Mouse (Mus musculus) liver, adult 2 months (tissue): Measurements from ENCODE around the gene Slc19a1. TPM values are rescaled to one million over a fixed set of nuclear protein-coding genes. Genes with fewer than 3 reads are reported as not detected.

Source experiments
- DNase-seq: peaks from one replicate; pipeline ENCODE4 v3.0.0-alpha.2; 2011; ENCODE audit warnings: low read depth, low spot score; ENCODE audit errors: extremely low read depth
- H3K27ac ChIP-seq: fragments of 200-500 bp; replicated peaks from 2 replicates; pipeline ENCODE4 v1.5.1; 2012; ENCODE audit warnings: low read depth, mild to moderate bottlenecking, control low read depth, inconsistent platforms, low read length; ENCODE audit not compliant: insufficient read depth
- H3K27me3 ChIP-seq: fragments of 200-500 bp; 2 replicates; pipeline ENCODE4 v1.6.1; 2012; ENCODE audit warnings: mild to moderate bottlenecking, moderate library complexity, low read length, inconsistent platforms; ENCODE audit not compliant: control insufficient read depth, insufficient read depth
- H3K36me3 ChIP-seq: fragments of 200-500 bp; 2 replicates; pipeline ENCODE4 v1.6.1; 2012; ENCODE audit warnings: low read length, inconsistent platforms; ENCODE audit not compliant: control insufficient read depth, insufficient read depth
- H3K4me1 ChIP-seq: fragments of 200-500 bp; 2 replicates; pipeline ENCODE4 v1.6.1; 2011; ENCODE audit warnings: low read length; ENCODE audit not compliant: control insufficient read depth, insufficient read depth
- H3K4me3 ChIP-seq: fragments of 200-500 bp; 2 replicates; pipeline ENCODE4 v1.5.1; 2011; ENCODE audit warnings: low read depth, mild to moderate bottlenecking, control low read depth, low read length, moderate library complexity; ENCODE audit not compliant: insufficient read depth
- H3K79me2 ChIP-seq: fragments of 200-500 bp; 2 replicates; pipeline ENCODE4 v1.6.1; 2012; ENCODE audit warnings: inconsistent platforms, mild to moderate bottlenecking, low read length, moderate library complexity; ENCODE audit not compliant: control insufficient read depth, insufficient read depth
- H3K9ac ChIP-seq: fragments of 200-500 bp; 2 replicates; pipeline ENCODE4 v1.6.1; 2012; ENCODE audit warnings: low read depth, mild to moderate bottlenecking, control low read depth, inconsistent platforms, low read length
- CTCF ChIP-seq: fragments of 200-500 bp; IDR thresholded peaks from 2 replicates; pipeline ENCODE4 v1.5.1; 2011; ENCODE audit warnings: low read depth, low read length, control low read depth
- POLR2A ChIP-seq: fragments of 200-500 bp; IDR thresholded peaks from 2 replicates; pipeline ENCODE4 v1.6.1; 2011; ENCODE audit warnings: low read length, control low read depth; ENCODE audit not compliant: insufficient read depth; ENCODE audit errors: extremely low read depth
- WGBS: fragments of 180-500 bp; shearing (Covaris S2); methylation state at CpG from one replicate; pipeline ENCODE4 v1.1.7; 2018; 5-methylcytosine and 5-hydroxymethylcytosine counted together
- polyA plus RNA-seq: library from polyadenylated mRNA; depleted of rRNA; stranded (reverse); fragments of >200 nt; gene quantifications from 2 replicates; pipeline ENCODE4 v1.2.3, GENCODE M21; 2012; rRNA removed
- total RNA-seq: library from RNA; depleted of rRNA; stranded (reverse); fragments of >200 nt; gene quantifications from 2 replicates; pipeline ENCODE4 v1.2.3, GENCODE M21; 2014; rRNA removed

Slc19a1 gene
- total and polyA plus RNA-seq, 2 experiments: 2.9 to 15.9 TPM

- peak overlapping the region; percentile 93 for H3K4me3 ChIP-seq
- no peak for DNase-seq
Measured at GRCm38 (mm10) chr10:77110010-77110409, 78.0 kb downstream of the Slc19a1 start.

More at GRCm38 (mm10) chr10:77110010-77110409, 78.0 kb downstream of the Slc19a1 start:
- Histone ChIP-seq H3K36me3 (no peaks in the 10 kb centered on the region), H3K27ac (peak overlapping the region; percentile 98), H3K79me2 (peaks cover 30% of the 10 kb centered on the region), H3K4me1 (peaks cover 31% of the 10 kb centered on the region), H3K9ac (peak overlapping the region; percentile 97), H3K27me3 (no peaks in the 10 kb centered on the region)
- TF ChIP-seq CTCF: no peak
- no peak for TF ChIP-seq POLR2A
- WGBS: 37% methylated on average over 9 of the region's 9 CpGs

Other genes starting within 250 kb of the Slc19a1 start
- gene Pcbp3, start 70.4 kb upstream of the Slc19a1 start, total RNA-seq: 0.37 and 0.40 TPM in 2 replicates
- 0.22 and 0.55 TPM in 2 replicates for gene Pcbp3, start 70.4 kb upstream of the Slc19a1 start, polyA plus RNA-seq
- 260 and 348 TPM in 2 replicates for gene Col18a1, start 134.3 kb downstream of the Slc19a1 start, total RNA-seq
- 452 and 472 TPM in 2 replicates for gene Col18a1, start 134.3 kb downstream of the Slc19a1 start, polyA plus RNA-seq
- gene Pofut2, start 227.0 kb downstream of the Slc19a1 start, total RNA-seq: 6.9 and 9.5 TPM in 2 replicates
- 16.4 and 23.0 TPM in 2 replicates for gene Pofut2, start 227.0 kb downstream of the Slc19a1 start, polyA plus RNA-seq